Mouse (Mus musculus) gastrocnemius, postnatal 25 days (tissue): ENCODE measurements around the gene Tulp1. TPM values are rescaled to one million over a fixed set of nuclear protein-coding genes. Genes with fewer than 3 reads are reported as not detected.

Experiments
- DNase-seq: peaks from one replicate; pipeline ENCODE4 v3.0.0; 2022
- total RNA-seq, 2 experiments: library from RNA; stranded (reverse); gene quantifications; 1 replicate in 1 of 2; 2 replicates in 1 of 2; pipeline ENCODE4 v1.2.3; 2021

The Tulp1 gene
- total RNA-seq, 2 experiments from 2014 or later, result not detected

- DNase-seq, result peak; percentile 97
Measured at GRCm38 (mm10) chr17:28313212-28313879, 51.7 kb downstream of the Tulp1 start, which contains the start of gene Fance. Gene Fance, plus strand, starts transcription at chr17:28313519.

GRCm38 (mm10) chr17:28312232-28313211 lies 52.5 kb downstream of the Tulp1 start:
- no peak for DNase-seq

DNA sequence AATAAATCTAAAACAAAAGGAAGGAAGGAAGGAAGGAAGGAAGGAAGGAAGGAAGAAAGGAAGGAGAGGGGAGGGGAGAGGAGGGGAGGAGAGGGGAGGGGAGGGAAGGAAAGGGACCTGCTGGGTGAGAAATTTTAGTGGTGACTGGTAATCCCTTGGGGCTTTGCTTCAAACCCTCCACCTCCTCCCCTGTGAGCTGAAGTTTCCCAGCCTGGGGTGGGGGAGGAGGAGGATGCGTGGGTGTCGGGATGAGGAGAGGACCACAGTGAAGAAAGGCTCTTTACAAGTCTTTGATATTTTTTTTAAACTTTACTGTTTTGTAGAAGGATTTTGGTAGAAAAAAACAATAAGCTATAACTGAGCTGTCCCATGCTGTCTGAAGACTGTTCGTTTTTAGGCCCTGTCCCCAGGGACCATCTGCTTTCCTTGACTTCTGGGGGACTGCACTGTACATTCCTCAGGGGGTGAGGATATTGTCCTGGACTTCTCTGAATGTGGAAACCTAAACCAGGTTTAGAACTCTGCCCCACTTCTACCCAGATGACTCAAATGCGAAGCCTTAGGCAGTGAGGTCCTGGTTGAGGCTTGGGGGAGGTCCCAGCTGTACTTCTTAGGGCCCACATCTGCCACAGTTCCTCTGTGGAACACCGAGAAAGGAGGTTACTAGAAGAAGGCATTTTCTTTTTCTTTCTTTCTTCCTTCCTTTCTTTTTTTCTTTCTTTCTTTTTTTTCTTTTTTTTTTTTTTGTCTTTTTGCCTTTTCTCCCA lies 53.5 kb downstream of the Tulp1 start:
- DNase-seq, result no peak

DNA sequence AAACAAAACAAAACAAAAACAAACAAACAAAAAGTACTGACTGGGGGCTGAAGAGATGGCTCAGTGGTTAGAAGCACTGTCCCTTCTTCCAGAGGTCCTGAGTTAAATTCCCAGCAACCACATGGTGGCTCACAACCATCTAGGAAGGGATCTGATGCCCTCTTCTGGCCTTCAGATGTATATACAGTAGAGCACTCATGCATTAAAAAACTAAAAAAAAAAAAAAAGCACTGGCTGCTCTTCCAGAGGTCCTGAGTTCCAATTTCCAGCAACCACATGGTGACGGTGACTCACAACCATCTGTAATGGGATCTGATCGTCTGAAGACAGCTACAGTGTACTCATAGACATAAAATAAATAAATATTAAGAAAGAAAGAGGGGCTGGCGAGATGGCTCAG lies 54.2 kb downstream of the Tulp1 start:
- no peak for DNase-seq

- DNase-seq, result peak; percentile 61
Measured at GRCm38 (mm10) chr17:28308297-28309195, 56.5 kb downstream of the Tulp1 start.

GRCm38 (mm10) chr17:28305172-28305571 lies 59.9 kb downstream of the Tulp1 start:
- DNase-seq, result no peak

Other genes starting within 250 kb of the Tulp1 start
- under 1 TPM; 0.18 to 0.32 TPM for gene Scube3, start 223.1 kb downstream of the Tulp1 start, total RNA-seq
- 10 to 100 TPM; 11.4 to 11.6 TPM for gene Zfp523, start 188.1 kb downstream of the Tulp1 start, total RNA-seq
- gene Def6, start 157.4 kb downstream of the Tulp1 start, total RNA-seq, result 1 to 10 TPM in 1 of 2 experiments, under 1 TPM in 1; 0.97 to 1.9 TPM
- 10 to 100 TPM; 29.1 to 30.2 TPM for gene Ppard, start 132.5 kb downstream of the Tulp1 start, total RNA-seq
- gene Fance, start 51.7 kb downstream of the Tulp1 start, total RNA-seq, result 10 to 100 TPM in 1 of 2 experiments, 1 to 10 TPM in 1; 9.2 to 11.6 TPM
- 100 to 1,000 TPM; 364 to 390 TPM for gene Rpl10a, start 36.8 kb downstream of the Tulp1 start, total RNA-seq
- 1 to 10 TPM; 6.9 to 8.8 TPM for gene Tead3, start 14.4 kb downstream of the Tulp1 start, total RNA-seq
- gene Fkbp5, start 152.3 kb upstream of the Tulp1 start, total RNA-seq, result 10 to 100 TPM; 61.0 to 63.6 TPM
- not detected for gene Armc12, start 165.6 kb upstream of the Tulp1 start, total RNA-seq
- not detected for gene Clpsl2, start 184.2 kb upstream of the Tulp1 start, total RNA-seq
- gene Clps, start 195.5 kb upstream of the Tulp1 start, total RNA-seq, result not detected
- gene Lhfpl5, start 210.4 kb upstream of the Tulp1 start, total RNA-seq, result not detected